Mouse (Mus musculus): ENCODE data around the gene Taar7f.

DNA sequence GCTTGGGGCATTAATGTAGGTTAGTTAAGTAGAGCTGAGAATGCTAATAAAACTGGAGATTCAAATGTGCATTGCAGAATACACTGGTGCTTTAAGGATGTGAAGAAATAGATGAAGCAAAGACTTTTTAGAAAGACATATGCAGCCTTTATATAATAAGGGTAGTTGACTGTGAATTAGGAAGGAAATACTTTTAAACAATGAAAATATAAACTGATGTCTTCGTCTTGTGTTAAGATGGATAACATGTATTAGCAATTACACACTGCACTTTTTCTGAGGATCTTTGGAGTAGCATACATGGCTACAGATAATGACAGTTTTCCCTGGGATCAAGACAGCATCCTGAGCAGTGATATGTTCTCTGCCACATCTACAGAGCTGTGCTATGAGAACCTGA is 49.7 kb upstream of the Taar7f start, which contains the start of gene Taar7b:
- TF ChIP-seq POLR2A (IDR thresholded peaks at IDR 0.05; ENCODE audit: insufficient read depth, low read depth, low read length) (no peak), CTCF (IDR thresholded peaks at IDR 0.05; ENCODE audit: insufficient read depth, low read depth, low read length) (no peak)

All from olfactory bulb, adult 2 months (tissue).